Mouse (Mus musculus) embryo, embryonic 11.5 days (tissue): ENCODE results near the gene Slc12a1.
"Not testable (repeated sequence)": the region's sequence is repeated elsewhere in the genome, so short reads cannot be mapped to it uniquely, and the experiment has no call there.

Experiments used
- DNase-seq: peaks from one replicate; pipeline ENCODE4 v3.0.0-alpha.2; 2012; ENCODE audit warnings: low read depth, low spot score

Slc12a1 gene

GRCm38 (mm10) chr2:125152388-125152787, at the start of gene Slc12a1:
TSS of gene Slc12a1 (plus strand) at chr2:125152505.
- DNase-seq = no peak

GRCm38 (mm10) chr2:125104491-125104890, 47.8 kb upstream of the Slc12a1 start:
- DNase-seq = not testable (repeated sequence)

GRCm38 (mm10) chr2:125106536-125106935, 45.8 kb upstream of the Slc12a1 start:
- not testable (repeated sequence) for DNase-seq

GRCm38 (mm10) chr2:125119381-125120110, 32.8 kb upstream of the Slc12a1 start:
- DNase-seq = no peak

GRCm38 (mm10) chr2:125122288-125122623, 30.0 kb upstream of the Slc12a1 start:
- no peak for DNase-seq

- DNase-seq = peak; percentile 17
Observed at GRCm38 (mm10) chr2:125122624-125123476, 29.5 kb upstream of the Slc12a1 start.

GRCm38 (mm10) chr2:125123477-125123852, 28.8 kb upstream of the Slc12a1 start, which contains the start of gene Myef2:
TSS of gene Myef2 (minus strand) at chr2:125123661.
- peak; percentile 78 for DNase-seq

GRCm38 (mm10) chr2:125125824-125126223, 26.5 kb upstream of the Slc12a1 start:
- no peak for DNase-seq

GRCm38 (mm10) chr2:125126792-125127191, 25.5 kb upstream of the Slc12a1 start:
- DNase-seq = no peak

- no peak for DNase-seq
Observed at GRCm38 (mm10) chr2:125134113-125134512, 18.2 kb upstream of the Slc12a1 start.

GRCm38 (mm10) chr2:125135903-125136811, 16.1 kb upstream of the Slc12a1 start, which contains the start of gene Ctxn2:
TSS of gene Ctxn2 (plus strand) at chr2:125136692.
- peak; percentile 73 for DNase-seq

GRCm38 (mm10) chr2:125136846-125137245, 15.5 kb upstream of the Slc12a1 start:
- no peak for DNase-seq

GRCm38 (mm10) chr2:125142336-125142735, 10.0 kb upstream of the Slc12a1 start:
- no peak for DNase-seq

GRCm38 (mm10) chr2:125154294-125154693, 2.0 kb downstream of the Slc12a1 start:
- no peak for DNase-seq

- DNase-seq = no peak
Observed at GRCm38 (mm10) chr2:125155504-125155903, 3.2 kb downstream of the Slc12a1 start.

- DNase-seq = no peak
Observed at GRCm38 (mm10) chr2:125162012-125162470, 9.7 kb downstream of the Slc12a1 start.

GRCm38 (mm10) chr2:125178225-125178798, 26.0 kb downstream of the Slc12a1 start:
- DNase-seq = no peak

GRCm38 (mm10) chr2:125187904-125188303, 35.6 kb downstream of the Slc12a1 start:
- DNase-seq = no peak

- DNase-seq = peak; percentile 60
Observed at GRCm38 (mm10) chr2:125189197-125189596, 36.9 kb downstream of the Slc12a1 start.

- no peak for DNase-seq
Observed at GRCm38 (mm10) chr2:125192905-125193304, 40.6 kb downstream of the Slc12a1 start.

GRCm38 (mm10) chr2:125196771-125197170, 44.5 kb downstream of the Slc12a1 start:
- no peak for DNase-seq
